Mouse (Mus musculus) cerebellum, adult 2 months (tissue): ENCODE results near the gene Rfx3.

Experiments
- CTCF ChIP-seq: fragments of 200-500 bp; IDR thresholded peaks from 2 replicates; pipeline ENCODE4 v1.5.1; 2011; ENCODE audit warnings: low read depth, mild to moderate bottlenecking, control low read depth, low read length, moderate library complexity, borderline replicate concordance; ENCODE audit not compliant: insufficient read depth
- POLR2A ChIP-seq: fragments of 200-500 bp; IDR thresholded peaks from 2 replicates; pipeline ENCODE4 v1.6.1; 2011; ENCODE audit warnings: low read length, control low read depth, borderline replicate concordance; ENCODE audit not compliant: insufficient read depth

DNA sequence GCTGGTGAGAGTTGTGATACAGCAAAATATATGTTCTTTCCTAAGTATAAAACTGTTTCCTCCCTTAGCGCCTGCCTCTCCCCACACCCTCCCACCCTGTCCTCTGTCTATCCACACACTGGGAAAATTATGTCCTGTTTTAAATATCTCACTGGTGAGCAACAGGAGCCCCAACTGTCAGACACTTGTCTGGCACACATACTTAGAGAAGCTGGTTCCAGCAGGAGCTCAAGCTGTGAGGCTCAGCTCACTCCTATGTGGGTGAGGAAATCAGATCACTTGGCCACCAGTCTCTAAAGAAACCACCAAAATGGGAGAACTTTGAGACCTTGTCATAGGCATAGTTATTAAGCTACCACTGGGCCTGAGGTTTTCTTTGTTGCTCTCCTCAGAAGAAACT is 7.5 kb downstream of the Rfx3 start:
- no peak for TF ChIP-seq CTCF
- TF ChIP-seq POLR2A: no peak
